Mouse (Mus musculus): ENCODE results near the gene Trmt1.

Gene Trmt1

DNA sequence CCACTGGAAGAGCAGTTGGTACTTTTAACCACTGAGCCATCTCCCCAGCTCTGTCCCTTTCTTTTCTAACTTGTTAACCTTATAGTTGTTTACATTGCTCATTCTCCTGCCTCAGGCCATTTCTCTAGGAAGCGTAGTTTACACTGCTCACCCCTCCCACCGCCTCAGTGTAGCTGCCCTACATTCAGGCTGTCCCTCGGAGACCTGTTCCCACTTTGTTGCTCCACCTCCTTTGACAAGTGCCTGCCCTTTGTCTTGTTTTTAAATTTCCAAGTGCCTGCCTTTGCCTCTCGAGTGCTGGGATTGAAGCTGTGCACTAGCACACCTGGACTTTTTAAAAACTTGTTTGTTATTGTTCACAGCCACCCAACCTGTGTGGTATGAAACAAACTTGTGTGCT is 7.2 kb downstream of the Trmt1 start:
- DNase-seq, result no peak

- DNase-seq, result no peak
These were observed 9.0 kb downstream of the Trmt1 start for GRCm38 (mm10) chr8:84695140-84695539.

DNA sequence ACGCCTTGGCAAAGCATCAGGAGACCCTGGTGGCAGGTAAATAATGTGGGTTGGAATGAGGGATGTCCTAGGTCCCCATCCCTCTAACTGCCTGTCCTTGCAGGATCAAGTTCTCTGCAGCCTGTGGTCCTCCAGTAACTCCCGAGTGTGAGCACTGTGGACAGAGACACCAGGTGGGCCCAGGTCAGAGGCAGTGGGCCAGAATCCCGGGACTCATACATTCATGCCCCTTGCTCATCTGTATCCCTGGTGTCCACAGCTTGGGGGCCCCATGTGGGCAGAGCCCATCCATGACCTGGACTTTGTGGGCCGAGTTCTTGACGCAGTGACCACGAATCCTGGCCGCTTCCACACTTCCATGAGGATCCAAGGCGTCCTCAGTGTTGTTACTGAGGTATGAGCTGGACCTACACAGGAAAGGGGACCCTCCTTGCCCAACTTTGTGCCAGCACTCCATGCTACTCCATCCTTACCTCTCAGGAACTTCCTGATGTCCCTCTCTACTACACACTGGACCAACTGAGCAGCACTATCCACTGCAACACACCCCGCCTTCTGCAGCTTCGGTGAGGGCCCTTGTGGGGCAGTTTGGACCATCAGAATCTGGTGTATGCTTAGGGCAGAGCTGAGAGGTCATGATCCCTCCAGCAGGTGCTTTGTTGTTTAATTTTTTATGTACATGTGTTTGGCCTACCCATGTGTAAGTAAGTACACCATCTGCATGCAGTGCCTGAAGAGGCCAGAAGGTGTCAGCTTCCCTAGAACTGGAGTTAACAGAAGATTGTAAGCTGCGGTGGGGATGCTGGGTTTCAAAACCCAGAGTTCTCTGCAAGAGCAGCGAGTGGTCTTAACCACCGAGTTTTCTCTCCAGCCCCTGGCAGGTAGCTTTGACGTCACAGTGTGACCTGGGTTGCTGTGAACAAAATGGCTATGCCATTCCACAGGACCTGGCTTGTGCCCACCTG is 11.3 kb downstream of the Trmt1 start:
- DNase-seq, result no peak

- no peak for DNase-seq
These were observed 12.2 kb downstream of the Trmt1 start for GRCm38 (mm10) chr8:84698288-84698687.

DNA sequence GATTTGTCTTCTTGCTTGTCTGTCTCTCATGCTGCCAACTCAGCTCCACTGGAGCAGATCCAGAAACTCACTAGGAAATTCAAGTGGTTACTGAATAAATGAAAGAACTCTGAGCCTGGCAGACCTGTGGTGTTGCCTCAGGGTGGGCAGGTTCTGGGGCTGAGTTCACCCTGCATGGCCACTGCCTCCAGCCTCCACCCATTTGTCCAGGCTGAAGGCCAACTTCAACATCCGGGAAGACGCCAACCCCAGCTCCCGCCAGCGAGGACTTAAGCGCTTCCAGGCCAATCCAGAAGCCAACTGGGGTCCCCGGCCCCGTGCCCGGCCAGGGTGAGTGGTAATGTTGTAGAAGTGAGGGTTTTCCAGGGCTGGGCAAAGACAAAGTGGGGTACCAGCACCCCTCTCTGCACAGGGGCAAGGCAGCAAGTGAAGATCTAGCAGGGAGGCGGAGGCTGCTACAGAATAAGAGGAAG is 12.9 kb downstream of the Trmt1 start:
- DNase-seq, result peak; percentile 32

GRCm38 (mm10) chr8:84699861-84700322 is 13.8 kb downstream of the Trmt1 start:
- DNase-seq, result peak; percentile 52

DNA sequence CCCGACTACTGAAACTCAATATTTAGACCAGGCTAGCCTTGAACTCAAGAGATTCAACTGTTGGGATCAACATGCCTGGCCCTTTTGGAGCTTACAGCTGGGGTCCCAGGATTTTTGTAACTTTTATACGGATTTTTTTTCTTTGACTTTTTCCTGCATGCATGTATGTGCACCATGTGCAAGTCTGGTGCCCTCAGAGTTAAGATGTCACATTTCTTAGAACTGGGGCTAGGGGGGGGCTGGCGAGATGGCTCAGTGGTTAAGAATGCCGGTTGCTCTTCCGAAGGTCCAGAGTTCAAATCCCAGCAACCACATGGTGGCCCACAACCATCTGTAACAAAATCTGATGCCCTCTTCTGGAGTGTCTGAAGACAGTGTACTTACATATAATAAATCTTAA is 14.4 kb downstream of the Trmt1 start:
- DNase-seq, result no peak

- peak; percentile 17 for DNase-seq
These were observed 15.1 kb downstream of the Trmt1 start, which contains the start of gene Lyl1 for GRCm38 (mm10) chr8:84700941-84701911. Gene Lyl1 (plus strand): TSS chr8:84701457.

DNA sequence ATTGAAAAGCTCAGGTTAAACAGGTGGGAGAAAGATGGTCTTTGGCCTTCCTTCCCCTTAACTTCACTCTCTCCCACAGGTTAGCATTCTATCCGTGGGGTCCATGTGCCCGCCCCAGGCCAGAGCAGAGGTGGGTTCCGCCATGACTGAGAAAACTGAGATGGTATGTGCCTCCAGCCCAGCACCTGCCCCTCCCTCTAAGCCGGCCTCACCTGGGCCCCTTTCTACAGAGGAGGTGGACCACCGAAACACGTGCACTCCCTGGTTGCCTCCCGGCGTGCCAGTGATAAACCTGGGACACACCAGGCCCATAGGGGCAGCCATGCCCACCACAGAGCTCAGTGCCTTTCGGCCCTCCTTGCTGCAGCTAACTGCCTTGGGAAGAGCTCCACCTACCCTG is 16.5 kb downstream of the Trmt1 start:
- peak; percentile 17 for DNase-seq

DNA sequence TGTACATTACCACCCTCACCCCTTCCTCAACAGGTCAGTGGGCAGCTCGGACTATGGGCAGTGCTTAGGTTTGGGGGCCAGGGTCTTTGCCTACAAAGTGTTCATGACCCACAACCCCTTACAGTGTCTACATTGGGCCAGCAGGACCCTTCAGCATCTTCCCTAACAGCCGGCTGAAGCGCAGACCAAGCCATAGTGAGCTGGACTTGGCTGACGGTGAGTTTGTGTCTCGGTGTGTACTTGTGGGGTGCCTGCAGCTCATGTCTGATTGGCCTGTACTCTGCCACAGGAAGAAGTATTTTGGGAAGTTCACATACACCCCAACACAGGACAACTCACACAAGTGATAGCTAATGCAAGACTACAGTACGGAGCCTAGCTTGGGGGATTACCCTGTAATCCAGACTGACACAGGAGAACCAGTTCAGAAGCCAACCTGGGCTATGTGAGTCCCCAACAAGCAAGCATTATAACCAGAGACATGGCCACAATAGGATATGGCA is 16.9 kb downstream of the Trmt1 start:
- DNase-seq, result no peak

DNA sequence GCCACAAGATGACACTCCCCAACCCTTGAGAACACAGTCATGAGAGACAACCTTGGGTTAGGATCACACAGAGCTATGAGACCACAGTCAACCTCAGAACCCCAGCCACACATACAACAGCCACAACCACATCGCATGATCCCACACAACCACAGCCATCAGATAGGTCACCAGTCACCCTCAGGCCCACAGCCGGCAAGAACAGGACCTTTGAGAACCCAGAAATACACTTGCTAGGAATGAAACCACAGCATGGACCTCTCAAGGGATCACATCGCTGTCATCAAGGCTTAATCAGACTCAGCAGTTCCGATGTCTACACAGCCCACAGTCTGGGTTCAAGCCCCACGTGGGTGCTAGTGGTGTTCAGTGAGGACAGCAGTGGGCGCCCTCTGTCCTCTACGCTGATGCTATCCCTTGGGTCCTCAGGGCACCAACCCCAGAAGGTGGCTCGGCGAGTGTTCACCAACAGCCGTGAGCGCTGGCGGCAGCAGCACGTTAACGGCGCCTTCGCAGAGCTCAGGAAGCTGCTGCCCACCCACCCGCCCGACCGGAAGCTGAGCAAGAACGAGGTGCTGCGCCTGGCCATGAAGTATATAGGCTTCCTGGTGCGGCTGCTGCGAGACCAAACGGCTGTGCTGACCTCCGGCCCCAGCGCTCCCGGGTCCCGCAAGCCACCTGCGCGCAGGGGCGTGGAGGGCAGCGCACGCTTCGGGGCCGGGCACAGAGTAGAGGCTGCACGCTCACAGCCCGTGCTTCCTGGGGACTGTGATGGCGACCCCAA is 17.6 kb downstream of the Trmt1 start:
- DNase-seq, result no peak

- peak; percentile 62 for DNase-seq
These were observed 18.2 kb downstream of the Trmt1 start for GRCm38 (mm10) chr8:84704356-84704755.

- DNase-seq, result peak; percentile 29
These were observed 19.0 kb downstream of the Trmt1 start for GRCm38 (mm10) chr8:84704867-84705831.

DNA sequence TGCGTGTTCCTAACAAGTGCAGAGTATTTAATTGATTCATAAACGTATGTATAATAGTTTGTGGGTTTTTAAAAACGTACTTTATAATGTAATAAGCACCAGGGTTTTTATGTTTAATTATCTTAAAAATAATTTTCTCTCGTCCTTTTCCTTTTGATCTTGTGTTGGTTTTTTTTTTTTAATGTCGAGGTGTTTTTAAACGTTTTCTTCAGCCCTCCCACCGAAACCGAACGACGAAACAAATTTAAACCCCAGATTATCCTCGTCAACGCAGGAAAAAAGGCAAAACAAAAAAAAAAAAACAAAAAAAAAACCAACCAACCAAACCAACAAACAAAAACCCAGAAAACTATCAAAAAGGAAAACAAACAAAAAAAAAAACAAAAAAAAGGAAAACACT is 19.9 kb downstream of the Trmt1 start:
- no peak for DNase-seq

GRCm38 (mm10) chr8:84706610-84707266 is 20.6 kb downstream of the Trmt1 start:
- DNase-seq, result no peak

GRCm38 (mm10) chr8:84707267-84707883 is 21.3 kb downstream of the Trmt1 start:
- DNase-seq, result no peak

- no peak for DNase-seq
These were observed 22.0 kb downstream of the Trmt1 start for GRCm38 (mm10) chr8:84708071-84708541.

- peak; percentile 89 for DNase-seq
These were observed 22.8 kb downstream of the Trmt1 start for GRCm38 (mm10) chr8:84708774-84709475.

- no peak for DNase-seq
These were observed 23.8 kb downstream of the Trmt1 start for GRCm38 (mm10) chr8:84709931-84710330.

Measured in cerebellum, adult 8-10 months (tissue).